Mouse (Mus musculus): ENCODE data around the gene Tgfbr1.

DNA sequence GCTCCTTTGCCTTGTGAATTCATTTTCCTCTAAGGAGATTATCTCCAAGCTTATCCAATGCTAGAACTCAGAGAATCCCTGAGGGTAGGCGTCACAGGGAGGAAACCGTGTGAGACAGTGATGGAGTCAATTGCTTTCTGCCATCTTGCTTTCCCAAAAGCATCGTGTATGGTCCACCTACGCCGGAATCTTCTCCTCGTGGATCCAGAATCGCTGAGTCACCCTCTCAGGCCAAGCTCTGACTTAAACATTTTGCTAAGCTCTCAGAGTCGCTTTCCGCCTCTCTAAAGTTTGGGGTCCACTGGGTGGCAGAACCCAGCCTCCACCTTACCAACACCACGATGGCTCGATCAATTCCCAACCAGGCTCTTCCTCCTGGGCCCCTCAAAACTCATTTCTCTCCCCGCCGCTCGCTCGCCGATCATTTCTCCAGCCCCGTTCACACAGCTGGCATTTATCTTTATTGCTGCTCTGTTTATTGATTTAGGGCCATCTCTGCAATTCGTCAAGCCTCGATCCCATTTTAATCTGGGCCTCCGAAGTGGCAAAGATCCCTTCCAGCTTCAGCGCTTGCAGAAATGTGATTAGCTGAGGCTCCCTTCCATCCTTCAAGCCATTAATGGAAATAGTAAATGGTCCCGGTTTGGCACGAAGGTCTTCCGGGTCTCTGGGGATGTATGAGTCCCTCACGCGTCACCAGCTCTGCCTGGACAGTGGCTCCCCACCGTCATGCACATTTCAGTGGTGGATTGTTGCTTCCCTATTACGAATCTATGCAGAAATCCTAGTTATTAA, 82.7 kb downstream of the Tgfbr1 start:
- no peak for TF ChIP-seq CTCF (IDR thresholded peaks at IDR 0.05 in 2 of 3, conservative IDR thresholded peaks at IDR 0.05 in 1 of 3; ENCODE audit: control insufficient read depth in 1 of 3, insufficient read depth in 1 of 3, low read depth in 2 of 3, low read length in 3 of 3, poor library complexity in 1 of 3, severe bottlenecking in 1 of 3)
- TF ChIP-seq KAT2A (conservative IDR thresholded peaks at IDR 0.05; ENCODE audit: low read depth, low read length) = no peak
- TF ChIP-seq POLR2A (IDR thresholded peaks at IDR 0.05; ENCODE audit: control insufficient read depth in 1 of 2, insufficient read depth in 1 of 2, low read depth in 1 of 2, low read length in 2 of 2, poor library complexity in 1 of 2) = no peak
- TF ChIP-seq EP300 (IDR thresholded peaks at IDR 0.05; ENCODE audit: low read depth in 1 of 2, low read length in 2 of 2) = no peak
- no peak for TF ChIP-seq HCFC1 (IDR thresholded peaks at IDR 0.05; ENCODE audit: low read depth, low read length)
- no peak for TF ChIP-seq NRF1 (IDR thresholded peaks at IDR 0.05; ENCODE audit: insufficient read depth, low read depth, low read length, poor library complexity, severe bottlenecking)
- TF ChIP-seq ZNF384 (IDR thresholded peaks at IDR 0.05; ENCODE audit: low read depth, low read length) = no peak
- TF ChIP-seq USF1 (IDR thresholded peaks at IDR 0.05; ENCODE audit: low read depth, low read length) = no peak

All from MEL (cell line).